8 mouse cellular contexts compared by ENCODE assay signal in genomic region chr6:86585070-86585600, GRCm38 (mm10). TPM values are rescaled to one million over a fixed set of nuclear protein-coding genes. Genes with fewer than 3 reads are reported as not detected.
DNase-seq lines count a peak whose midpoint lies in the region; ATAC-seq lines count a peak whose summit lies in the region.

No protein-coding gene starts in this region.

- H3K27me3 ChIP-seq in forebrain, embryonic 15.5 days: no peaks in the 10 kb centered on the region
- H3K27me3 ChIP-seq in liver, embryonic 15.5 days: peaks cover 34% of the 10 kb centered on the region

- H3K4me3 ChIP-seq in forebrain, embryonic 15.5 days: peak overlapping the region; percentile 38
- H3K4me3 ChIP-seq in liver, embryonic 15.5 days (replicated peaks): peak overlapping the region; percentile 31

- H3K4me2 ChIP-seq in forebrain, embryonic 15.5 days (replicated peaks): peak overlapping the region; percentile 50
- H3K4me2 ChIP-seq in liver, embryonic 15.5 days: peak overlapping the region; percentile 59

- no peaks in the 10 kb centered on the region for H3K36me3 ChIP-seq in forebrain, embryonic 15.5 days
- H3K36me3 ChIP-seq in liver, embryonic 15.5 days (replicated peaks): no peaks in the 10 kb centered on the region

- peak; percentile 91 for ATAC-seq in forebrain, embryonic 15.5 days (replicated peaks)
- ATAC-seq in liver, embryonic 15.5 days (ENCODE audit: insufficient read depth): peak; percentile 62

- H3K9ac ChIP-seq in forebrain, embryonic 15.5 days (replicated peaks): peak overlapping the region; percentile 45
- H3K9ac ChIP-seq in liver, embryonic 15.5 days: peak overlapping the region; percentile 30; the same call in 1 of the 2 replicates

- 3% methylated on average over 16 of the region's 16 CpGs for WGBS in forebrain, embryonic 15.5 days
- whole genome bisulfite sequencing in liver, embryonic 15.5 days (ENCODE audit: insufficient replicate concordance): 6% methylated on average over 16 of the region's 16 CpGs

- H3K4me1 ChIP-seq in forebrain, embryonic 15.5 days: peaks cover 22% of the 10 kb centered on the region
- H3K4me1 ChIP-seq in liver, embryonic 15.5 days (replicated peaks): peaks cover 26% of the 10 kb centered on the region

- no peaks in the 10 kb centered on the region for H3K9me3 ChIP-seq in forebrain, embryonic 15.5 days
- H3K9me3 ChIP-seq in liver, embryonic 15.5 days (replicated peaks): no peaks in the 10 kb centered on the region

- intact Hi-C loops in heart, postnatal 14 days (cut with DNase I): no loop called here

- H3K27ac ChIP-seq in forebrain, embryonic 15.5 days (replicated peaks): peak overlapping the region; percentile 94
- peak overlapping the region; percentile 42 for H3K27ac ChIP-seq in liver, embryonic 15.5 days (replicated peaks)

- DNase-seq in ES-CJ7 (ENCODE audit: low read depth, low spot score): peak; percentile 80
- peak; percentile 85 to 90 for DNase-seq in cerebellum, adult 18-20 months
- DNase-seq in heart, postnatal 14 days: peak; percentile 86 to 90
- DNase-seq in kidney, postnatal 4 days: peak; percentile 80 to 89
- DNase-seq in neural tube, embryonic 10.5 days (ENCODE audit: extremely low spot score, low spot score): peak; percentile 59
- peak; percentile 98 for DNase-seq in telencephalon, adult 2 months (ENCODE audit: low read depth, low spot score)

RNA-seq across cellular contexts. Expression of gene Asprv1, which starts 42.8 kb away (rescaled TPM):
- 0.59 and 0.61 TPM in 2 replicates for polyA plus RNA-seq in forebrain, embryonic 15.5 days (2015; fragmentation: Nextera tagmentation; extraction: Ambion mirVana)
- total RNA-seq in heart, postnatal 14 days (2021): under 1 TPM in 1 of 2 experiments, not detected in 1; 0.27 TPM
- polyA plus RNA-seq in liver, embryonic 15.5 days (2015; fragmentation: Nextera tagmentation; extraction: Ambion mirVana): 2.0 and 2.9 TPM in 2 replicates

RNA-seq across cellular contexts. Expression of gene Pcbp1, which starts 59.0 kb away (rescaled TPM):
- polyA plus RNA-seq in forebrain, embryonic 15.5 days (2015; fragmentation: Nextera tagmentation; extraction: Ambion mirVana): 409 and 412 TPM in 2 replicates
- 100 to 1,000 TPM; 168 to 179 TPM for total RNA-seq in heart, postnatal 14 days (2021)
- polyA plus RNA-seq in liver, embryonic 15.5 days (2015; fragmentation: Nextera tagmentation; extraction: Ambion mirVana): 253 and 255 TPM in 2 replicates

Comparison
In these comparisons a context has a peak if more than half of its experiments do, and no peak if none do; other contexts are left out.
1. Peak in every context shown above with its lines: DNase-seq, ATAC-seq, H3K4me3 ChIP-seq and H3K27ac ChIP-seq.